Mouse (Mus musculus) heart, postnatal 10 days (tissue): ENCODE data around the gene Map3k14. TPM values are rescaled to one million over a fixed set of nuclear protein-coding genes. Genes with fewer than 3 reads are reported as not detected.
"Not testable (repeated sequence)": the region's sequence is repeated elsewhere in the genome, so short reads cannot be mapped to it uniquely, and the experiment has no call there.

Source experiments
- DNase-seq, 2 experiments: peaks; one replicate each; pipeline ENCODE4 v3.0.0; 2021
- intact Hi-C: fragments of 180-260 bp; cut with DNase I; formaldehyde crosslinking; loops from one replicate; pipeline ENCODE4 v1.15.1; 2025
- total RNA-seq, 2 experiments: library from RNA; stranded (reverse); gene quantifications; 2 replicates each; pipeline ENCODE4 v1.2.3; 2021

Map3k14 gene
- total RNA-seq, 2 experiments from 2014 or later: 3.8 to 4.3 TPM

- intact Hi-C loops: no loop called here
- no peak for DNase-seq
Observed at GRCm38 (mm10) chr11:103248837-103249236, 18.4 kb downstream of the Map3k14 start.

- intact Hi-C loops: loop anchor here (1.0 kb wide), 1 partner anchor 19 kb away; no protein-coding TSS in a partner anchor
Observed at GRCm38 (mm10) chr11:103247504-103248177, 19.6 kb downstream of the Map3k14 start.

GRCm38 (mm10) chr11:103246731-103247290, 20.5 kb downstream of the Map3k14 start:
- no peak for DNase-seq
- intact Hi-C loops: loop anchor here (1.0 kb wide), 1 partner anchor 19 kb away; no protein-coding TSS in a partner anchor

More at GRCm38 (mm10) chr11:103247504-103248177, 19.6 kb downstream of the Map3k14 start:
- peak; percentile 90 to 92 for DNase-seq

GRCm38 (mm10) chr11:103246081-103246730, 21.1 kb downstream of the Map3k14 start:
- intact Hi-C loops: no loop called here
- peak; percentile 73 to 75 for DNase-seq

- intact Hi-C loops: loop anchor here (1.0 kb wide), 1 partner anchor 16 kb away; no protein-coding TSS in a partner anchor
- peak in 1 of 2 experiments; percentile 20 for DNase-seq
Observed at GRCm38 (mm10) chr11:103244856-103245255, 22.4 kb downstream of the Map3k14 start.

GRCm38 (mm10) chr11:103240740-103241139, 26.5 kb downstream of the Map3k14 start:
- intact Hi-C loops: no loop called here
- peak in 1 of 2 experiments; percentile 65 for DNase-seq

GRCm38 (mm10) chr11:103237757-103238156, 29.5 kb downstream of the Map3k14 start:
- intact Hi-C loops: no loop called here
- no peak for DNase-seq

GRCm38 (mm10) chr11:103236903-103237302, 30.4 kb downstream of the Map3k14 start:
- peak in 1 of 2 experiments; percentile 50 for DNase-seq
- intact Hi-C loops: no loop called here

GRCm38 (mm10) chr11:103236431-103236830, 30.8 kb downstream of the Map3k14 start:
- intact Hi-C loops: no loop called here
- DNase-seq: no peak

GRCm38 (mm10) chr11:103235702-103236101, 31.6 kb downstream of the Map3k14 start:
- peak; percentile 42 to 58 for DNase-seq
- intact Hi-C loops: no loop called here

- no peak for DNase-seq
- intact Hi-C loops: no loop called here
Observed at GRCm38 (mm10) chr11:103234447-103234846, 32.8 kb downstream of the Map3k14 start.

- intact Hi-C loops: loop anchor here (1.0 to 2.0 kb wide), 3 partner anchors 39 to 92 kb away; no protein-coding TSS in a partner anchor
- peak; percentile 89 to 92 for DNase-seq
Observed at GRCm38 (mm10) chr11:103232966-103233365, 34.3 kb downstream of the Map3k14 start.

- no peak for DNase-seq
- intact Hi-C loops: no loop called here
Observed at GRCm38 (mm10) chr11:103231367-103231766, 35.9 kb downstream of the Map3k14 start.

- intact Hi-C loops: no loop called here
- peak; percentile 55 to 59 for DNase-seq
Observed at GRCm38 (mm10) chr11:103230626-103231025, 36.6 kb downstream of the Map3k14 start.

- intact Hi-C loops: no loop called here
- DNase-seq: no peak
Observed at GRCm38 (mm10) chr11:103229608-103230007, 37.7 kb downstream of the Map3k14 start.

GRCm38 (mm10) chr11:103223951-103224456, 43.3 kb downstream of the Map3k14 start:
- intact Hi-C loops: loop anchor here (5.0 kb wide), 1 partner anchor 52 kb away; the partner anchor contains the start of gene Fmnl1
- DNase-seq: peak in 1 of 2 experiments; percentile 40

- intact Hi-C loops: loop anchor here (5.0 kb wide), 1 partner anchor 51 kb away; the partner anchor contains the start of gene Fmnl1
- peak; percentile 34 to 38 for DNase-seq
Observed at GRCm38 (mm10) chr11:103223444-103223843, 43.8 kb downstream of the Map3k14 start.

- DNase-seq: not testable (repeated sequence)
- intact Hi-C loops: loop anchor here (5.0 kb wide), 1 partner anchor 50 kb away; the partner anchor contains the start of gene Fmnl1
Observed at GRCm38 (mm10) chr11:103222718-103223117, 44.6 kb downstream of the Map3k14 start.

GRCm38 (mm10) chr11:103221437-103221836, 45.8 kb downstream of the Map3k14 start:
- intact Hi-C loops: loop anchor here (5.0 kb wide), 1 partner anchor 49 kb away; the partner anchor contains the start of gene Fmnl1
- DNase-seq: no peak

- DNase-seq: peak in 1 of 2 experiments; percentile 31
- intact Hi-C loops: loop anchor here (5.0 kb wide), 1 partner anchor 48 kb away; the partner anchor contains the start of gene Fmnl1
Observed at GRCm38 (mm10) chr11:103219995-103220394, 47.3 kb downstream of the Map3k14 start.

GRCm38 (mm10) chr11:103219259-103219658, 48.0 kb downstream of the Map3k14 start:
- intact Hi-C loops: no loop called here
- DNase-seq: no peak
